In genomic region chr9:77452046-77452807, GRCm38 (mm10) we compare ENCODE assay signal across 22 mouse cellular contexts.
DNase-seq lines count a peak whose midpoint lies in the region; ATAC-seq lines count a peak whose summit lies in the region.
"Had no signal": no experiment of that assay in that cellular context is flagged by ENCODE, and none has a peak within 500 bp of the region (broad histone marks: within the 10 kb centered on the region; RNA-seq: fewer than 3 reads in every experiment).

No protein-coding gene starts in this region.

- ATAC-seq in frontal cortex, adult (ENCODE audit: low TSS enrichment), result peak; percentile 42
- peak; percentile 34; the same call in 1 of the 2 replicates for ATAC-seq in forebrain, embryonic 11.5 days (replicated peaks; ENCODE audit: low FRiP score)
- peak; percentile 76 for ATAC-seq in forebrain, embryonic 15.5 days (replicated peaks)
- ATAC-seq: CD4-positive, CD25-positive, alpha-beta regulatory T cell, adult 4 months; hindbrain, postnatal 0 days had no signal

- peaks cover 3% of the 10 kb centered on the region; the same call in 1 of the 2 replicates for H3K4me1 ChIP-seq in forebrain, embryonic 11.5 days (replicated peaks; ENCODE audit: control insufficient read depth, insufficient read depth, low read length)
- H3K4me1 ChIP-seq in forebrain, embryonic 15.5 days, result peaks cover 19% of the 10 kb centered on the region

- no peak overlapping the region for H3K4me2 ChIP-seq in forebrain, embryonic 11.5 days (ENCODE audit: low read depth, low read length, severe bottlenecking)
- H3K4me2 ChIP-seq in forebrain, embryonic 15.5 days (replicated peaks), result no peak overlapping the region
- H3K4me2 ChIP-seq: hindbrain, embryonic 13.5 days had no signal

- WGBS in forebrain, embryonic 11.5 days, result 62% methylated on average over 12 of the region's 12 CpGs
- WGBS in forebrain, embryonic 15.5 days, result 31% methylated on average over 12 of the region's 12 CpGs

- H3K9me3 ChIP-seq in forebrain, embryonic 11.5 days (ENCODE audit: control insufficient read depth, low read length), result no peaks in the 10 kb centered on the region
- no peaks in the 10 kb centered on the region for H3K9me3 ChIP-seq in forebrain, embryonic 15.5 days
- H3K9me3 ChIP-seq: embryonic facial prominence, embryonic 10.5 days; hindbrain, embryonic 13.5 days had no signal

- no peaks in the 10 kb centered on the region for H3K27me3 ChIP-seq in forebrain, embryonic 11.5 days (ENCODE audit: control insufficient read depth, insufficient read depth, low read length)
- no peaks in the 10 kb centered on the region for H3K27me3 ChIP-seq in forebrain, embryonic 15.5 days
- H3K27me3 ChIP-seq: hindbrain, embryonic 13.5 days had no signal

- H3K4me3 ChIP-seq in forebrain, embryonic 11.5 days (ENCODE audit: low read depth, low read length), result no peak overlapping the region
- no peak overlapping the region for H3K4me3 ChIP-seq in forebrain, embryonic 15.5 days
- H3K4me3 ChIP-seq: embryonic facial prominence, embryonic 10.5 days; erythroblast, embryonic 14.5 days; hindbrain, embryonic 13.5 days had no signal

- H3K9ac ChIP-seq in forebrain, embryonic 11.5 days (ENCODE audit: low read length), result no peak overlapping the region
- no peak overlapping the region for H3K9ac ChIP-seq in forebrain, embryonic 15.5 days (replicated peaks)
- H3K9ac ChIP-seq: hindbrain, embryonic 13.5 days had no signal

- no peak overlapping the region for H3K27ac ChIP-seq in forebrain, embryonic 11.5 days (ENCODE audit: low read depth, low read length)
- 0 out of 2 replicates have a peak overlapping the region, but pooled peaks have one; percentile 24 for H3K27ac ChIP-seq in forebrain, embryonic 15.5 days (replicated peaks)
- H3K27ac ChIP-seq: embryonic facial prominence, embryonic 10.5 days; hindbrain, embryonic 13.5 days; hindbrain, postnatal 0 days had no signal

- H3K36me3 ChIP-seq in forebrain, embryonic 11.5 days (ENCODE audit: control insufficient read depth, insufficient read depth, low read length), result no peaks in the 10 kb centered on the region; the same call in 1 of the 2 replicates
- H3K36me3 ChIP-seq in forebrain, embryonic 15.5 days, result no peaks in the 10 kb centered on the region
- H3K36me3 ChIP-seq: G1E had no signal

- DNase-seq in frontal cortex, postnatal 25 days (ENCODE audit: low spot score in 2 of 2), result no peak
- peak; percentile 2 for DNase-seq in Muller cell, postnatal 12 days (ENCODE audit: inconsistent ontology term)
- no peak for DNase-seq in forebrain, embryonic 11.5 days (ENCODE audit: low spot score)
- no peak for DNase-seq in retina, postnatal 1 day
- no peak for DNase-seq in ovary, adult 18-20 months (ENCODE audit: low spot score)
- no peak for DNase-seq in right cerebral cortex, adult 18-20 months
- DNase-seq: adrenal gland, postnatal 10 days; B cell, adult 2 months; cerebellum, adult 18-20 months; cerebellum, adult 9-11 months; cerebellum, postnatal 36 days; gastrocnemius, postnatal 25 days; heart, postnatal 10 days; kidney, adult 18-20 months had no signal
